Mouse (Mus musculus) forebrain, postnatal 0 days (tissue): ENCODE measurements around the gene Plekhg2. TPM values are rescaled to one million over a fixed set of nuclear protein-coding genes. Genes with fewer than 3 reads are reported as not detected.
A peak's percentile ranks its signal among the peaks of the same experiment; 100 is the strongest.

Experiments
- ATAC-seq: fragments of 200-750 bp; cut with Nextera tagmentation; 2 replicates; pipeline ENCODE4 v1.8.0; 2017; ENCODE audit warnings: mild to moderate bottlenecking, moderate library complexity
- DNase-seq: peaks from one replicate; pipeline ENCODE4 v3.0.0-alpha.2; 2015
- H3K27ac ChIP-seq: fragments of 300-500 bp; sonication (generic); 2 replicates; pipeline ENCODE4 v1.5.1; 2014; ENCODE audit warnings: low read depth, mild to moderate bottlenecking, antibody characterized with exemption, low read length, moderate library complexity, mixed read lengths
- H3K27me3 ChIP-seq: fragments of 300-500 bp; sonication (generic); 2 replicates; pipeline ENCODE4 v1.6.1; 2014; ENCODE audit warnings: mild to moderate bottlenecking, low read length, mixed read lengths; ENCODE audit not compliant: insufficient read depth
- H3K36me3 ChIP-seq: fragments of 300-500 bp; sonication (generic); 2 replicates; pipeline ENCODE4 v1.6.1; 2014; ENCODE audit warnings: mild to moderate bottlenecking, moderate library complexity; ENCODE audit not compliant: insufficient read depth
- H3K4me1 ChIP-seq: fragments of 300-500 bp; sonication (generic); 2 replicates; pipeline ENCODE4 v1.6.1; 2014; ENCODE audit warnings: antibody characterized with exemption; ENCODE audit not compliant: insufficient read depth
- H3K4me2 ChIP-seq: fragments of 300-500 bp; sonication (generic); 2 replicates; pipeline ENCODE4 v1.6.1; 2014; ENCODE audit warnings: low read depth, mild to moderate bottlenecking, moderate library complexity
- H3K4me3 ChIP-seq: fragments of 300-500 bp; sonication (generic); 2 replicates; pipeline ENCODE4 v1.5.1; 2014; ENCODE audit warnings: low read depth, low read length, mixed read lengths
- H3K9ac ChIP-seq: fragments of 300-500 bp; sonication (generic); 2 replicates; pipeline ENCODE4 v1.6.1; 2014; ENCODE audit warnings: mild to moderate bottlenecking
- H3K9me3 ChIP-seq: fragments of 300-500 bp; sonication (generic); 2 replicates; pipeline ENCODE4 v1.6.1; 2016; ENCODE audit warnings: low read length
- CTCF ChIP-seq: sonication (generic); IDR thresholded peaks from 2 replicates; pipeline ENCODE4 v1.5.1; 2016; ENCODE audit warnings: antibody characterized with exemption, control low read depth, low read depth
- WGBS: fragments of 180-500 bp; shearing (Covaris S2); extraction: QIAGEN DNeasy Blood & Tissue Kit; methylation state at CpG from one replicate; pipeline ENCODE4 v1.1.7; 2014; 5-methylcytosine and 5-hydroxymethylcytosine counted together
- polyA plus RNA-seq: library from polyadenylated mRNA; unstranded; fragments of >200 nt; fragmentation: Nextera tagmentation; extraction: Ambion mirVana; gene quantifications from 2 replicates; pipeline ENCODE4 v1.2.1, GENCODE M21; 2015
- total RNA-seq: library from RNA; depleted of rRNA; stranded (reverse); fragments of >200 nt; gene quantifications from 2 replicates; pipeline ENCODE4 v1.2.3, GENCODE M21; 2014

Gene Plekhg2
- total and polyA plus RNA-seq, 2 experiments from 2014 or later = 11.4 to 25.7 TPM

- no peak for TF ChIP-seq CTCF
- peaks cover 4% of the 10 kb centered on the region; the same call in 1 of the 2 replicates for H3K27me3 ChIP-seq
- no peak overlapping the region for H3K27ac ChIP-seq
- H3K9ac ChIP-seq = no peak overlapping the region
- H3K36me3 ChIP-seq = peaks cover 14% of the 10 kb centered on the region
- DNase-seq (no peak), ATAC-seq (peak; percentile 16; the same call in 1 of the 2 replicates)
- H3K4me2 ChIP-seq = no peak overlapping the region
- H3K4me1 ChIP-seq = peaks cover 16% of the 10 kb centered on the region
- WGBS = 75% methylated on average over 11 of the region's 11 CpGs
- no peak overlapping the region for H3K4me3 ChIP-seq
- H3K9me3 ChIP-seq = no peaks in the 10 kb centered on the region
Observed at GRCm38 (mm10) chr7:28382981-28383396, 10.6 kb upstream of the Plekhg2 start.

DNA sequence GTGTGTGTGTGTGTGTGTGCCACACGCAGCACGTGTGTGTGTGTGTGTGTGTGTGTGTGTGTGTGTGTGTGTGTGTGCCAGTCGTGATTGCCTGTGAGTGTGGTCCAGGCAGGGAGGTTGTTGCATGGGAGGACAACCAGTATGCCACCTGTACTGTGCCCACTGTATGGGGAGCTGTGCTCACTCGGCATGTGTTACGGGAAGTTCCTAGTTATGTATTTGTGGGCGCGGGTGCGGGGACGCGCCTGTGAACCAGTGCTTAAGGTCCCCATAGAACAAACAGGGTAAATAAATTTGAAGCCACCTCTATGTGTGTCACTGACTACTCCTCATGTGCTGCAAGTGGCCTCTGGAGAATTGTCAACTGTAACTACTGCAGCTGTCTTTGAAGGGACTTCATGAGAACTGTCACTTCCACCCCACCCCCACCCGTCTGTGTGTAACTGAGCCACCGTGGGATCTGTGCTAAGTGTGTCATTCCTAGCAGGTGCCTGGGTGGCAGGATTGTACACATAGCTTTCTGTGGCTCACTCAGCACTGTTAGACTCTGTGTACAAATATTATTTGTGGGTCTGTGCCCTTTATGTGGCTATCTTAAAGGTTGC, 10.1 kb upstream of the Plekhg2 start:
- DNase-seq = peak; percentile 16
- Histone ChIP-seq H3K9me3 (no peaks in the 10 kb centered on the region), H3K36me3 (peaks cover 9% of the 10 kb centered on the region), H3K4me2 (peak overlapping the region; percentile 45), H3K27ac (peak overlapping the region; percentile 54), H3K4me3 (no peak overlapping the region), H3K9ac (no peak overlapping the region), H3K4me1 (peaks cover 17% of the 10 kb centered on the region), H3K27me3 (peaks cover 4% of the 10 kb centered on the region; the same call in 1 of the 2 replicates)
- no peak for ATAC-seq
- TF ChIP-seq CTCF = no peak
- WGBS = 53% methylated on average over 10 of the region's 12 CpGs

DNA sequence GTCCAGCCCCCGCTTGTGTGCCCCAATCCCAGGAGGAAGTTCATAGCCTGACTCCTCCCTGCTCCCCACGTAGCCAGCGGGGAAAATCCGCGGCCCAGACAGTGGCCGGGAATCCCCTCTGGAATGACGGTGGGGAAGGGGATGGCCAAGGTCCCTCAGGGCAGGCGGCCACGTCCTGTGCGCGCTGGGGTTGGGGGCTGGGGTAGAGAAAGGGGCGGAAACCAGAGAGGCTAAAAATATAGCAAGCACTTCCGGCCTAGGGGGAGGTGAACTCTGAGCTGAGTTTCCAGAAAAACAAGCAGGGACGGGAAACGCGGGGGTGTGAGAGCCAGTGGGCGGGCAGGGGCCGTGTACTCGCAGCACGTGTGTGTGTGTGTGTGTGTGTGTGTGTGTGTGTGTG, 9.5 kb upstream of the Plekhg2 start:
- peak; percentile 6; the same call in 1 of the 2 replicates for ATAC-seq

DNA sequence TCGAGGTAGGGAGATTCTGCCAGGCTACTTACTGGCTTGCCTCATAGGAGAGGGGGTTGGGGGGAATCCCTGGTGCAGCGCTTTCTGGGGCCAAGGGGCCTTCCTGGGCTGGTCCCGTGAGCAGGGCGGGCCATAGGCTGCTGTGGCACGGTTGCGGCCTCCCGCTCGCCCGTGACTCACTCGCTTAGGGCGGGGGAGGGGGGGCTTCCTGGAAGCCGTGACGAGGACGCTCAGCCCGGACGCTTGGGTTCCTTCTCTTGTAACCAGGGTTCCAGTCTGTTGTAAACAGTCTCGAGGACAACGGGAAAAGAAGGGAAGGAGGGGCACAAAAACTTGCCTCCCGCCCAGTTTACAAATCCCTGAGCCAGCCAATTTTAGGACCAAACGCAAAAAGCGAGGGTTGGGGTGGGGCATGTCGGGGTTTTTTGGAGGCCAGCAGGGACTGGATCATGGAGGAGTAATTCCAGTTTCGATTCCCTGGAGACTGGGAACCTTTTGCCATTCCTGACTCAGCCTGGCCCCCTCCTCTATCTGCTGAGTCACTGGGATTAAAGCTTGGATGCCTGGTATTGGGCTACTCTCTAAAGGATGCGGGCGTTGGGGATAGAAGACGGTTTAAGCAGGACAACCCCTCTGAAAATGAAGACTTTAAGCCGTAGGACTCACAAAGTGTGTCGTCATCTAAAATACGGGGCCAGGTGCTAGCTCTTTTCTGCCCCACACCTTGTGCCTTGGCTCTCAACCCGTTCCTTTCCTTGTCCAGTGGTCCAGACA, 8.8 kb upstream of the Plekhg2 start:
- Histone ChIP-seq H3K9ac (peak overlapping the region; percentile 41), H3K27me3 (peaks cover 4% of the 10 kb centered on the region; the same call in 1 of the 2 replicates), H3K4me3 (peak overlapping the region; percentile 17; the same call in 1 of the 2 replicates), H3K27ac (peak overlapping the region; percentile 72), H3K9me3 (no peaks in the 10 kb centered on the region), H3K4me2 (peak overlapping the region; percentile 45), H3K36me3 (peaks cover 5% of the 10 kb centered on the region), H3K4me1 (peaks cover 21% of the 10 kb centered on the region)
- ATAC-seq = peak; percentile 12
- DNase-seq = peak; percentile 26
- no peak for TF ChIP-seq CTCF
- 9% methylated on average over 30 of the region's 30 CpGs for WGBS

More for the DNA sequence above, 9.5 kb upstream of the Plekhg2 start:
- peak overlapping the region; percentile 17 for H3K4me3 ChIP-seq
- peaks cover 4% of the 10 kb centered on the region; the same call in 1 of the 2 replicates for H3K27me3 ChIP-seq
- 0% methylated on average over 20 of the region's 20 CpGs for WGBS
- no peaks in the 10 kb centered on the region for H3K9me3 ChIP-seq
- H3K36me3 ChIP-seq = peaks cover 7% of the 10 kb centered on the region
- H3K4me2 ChIP-seq = peak overlapping the region; percentile 45
- H3K27ac ChIP-seq = peak overlapping the region; percentile 72
- TF ChIP-seq CTCF = no peak
- peak overlapping the region; percentile 41 for H3K9ac ChIP-seq
- H3K4me1 ChIP-seq = peaks cover 17% of the 10 kb centered on the region
- DNase-seq = peak; percentile 29

- no peaks in the 10 kb centered on the region for H3K9me3 ChIP-seq
- peaks cover 23% of the 10 kb centered on the region for H3K4me1 ChIP-seq
- H3K36me3 ChIP-seq = no peaks in the 10 kb centered on the region
- H3K27ac ChIP-seq = peak within 1 kb of the TSS; percentile 79
- DNase-seq (no peak), ATAC-seq (no peak)
- peak within 1 kb of the TSS; percentile 59 for H3K4me3 ChIP-seq
- peak within 1 kb of the TSS; percentile 70 for H3K9ac ChIP-seq
- TF ChIP-seq CTCF = no peak
- H3K4me2 ChIP-seq = peak within 1 kb of the TSS; percentile 90
- WGBS = 57% methylated on average over 17 of the region's 17 CpGs
- H3K27me3 ChIP-seq = peaks cover 4% of the 10 kb centered on the region; the same call in 1 of the 2 replicates
Observed at GRCm38 (mm10) chr7:28380237-28381016, 8.0 kb upstream of the Plekhg2 start, which contains the start of gene Zfp36. Gene Zfp36, minus strand, starts transcription at chr7:28380253.

DNA sequence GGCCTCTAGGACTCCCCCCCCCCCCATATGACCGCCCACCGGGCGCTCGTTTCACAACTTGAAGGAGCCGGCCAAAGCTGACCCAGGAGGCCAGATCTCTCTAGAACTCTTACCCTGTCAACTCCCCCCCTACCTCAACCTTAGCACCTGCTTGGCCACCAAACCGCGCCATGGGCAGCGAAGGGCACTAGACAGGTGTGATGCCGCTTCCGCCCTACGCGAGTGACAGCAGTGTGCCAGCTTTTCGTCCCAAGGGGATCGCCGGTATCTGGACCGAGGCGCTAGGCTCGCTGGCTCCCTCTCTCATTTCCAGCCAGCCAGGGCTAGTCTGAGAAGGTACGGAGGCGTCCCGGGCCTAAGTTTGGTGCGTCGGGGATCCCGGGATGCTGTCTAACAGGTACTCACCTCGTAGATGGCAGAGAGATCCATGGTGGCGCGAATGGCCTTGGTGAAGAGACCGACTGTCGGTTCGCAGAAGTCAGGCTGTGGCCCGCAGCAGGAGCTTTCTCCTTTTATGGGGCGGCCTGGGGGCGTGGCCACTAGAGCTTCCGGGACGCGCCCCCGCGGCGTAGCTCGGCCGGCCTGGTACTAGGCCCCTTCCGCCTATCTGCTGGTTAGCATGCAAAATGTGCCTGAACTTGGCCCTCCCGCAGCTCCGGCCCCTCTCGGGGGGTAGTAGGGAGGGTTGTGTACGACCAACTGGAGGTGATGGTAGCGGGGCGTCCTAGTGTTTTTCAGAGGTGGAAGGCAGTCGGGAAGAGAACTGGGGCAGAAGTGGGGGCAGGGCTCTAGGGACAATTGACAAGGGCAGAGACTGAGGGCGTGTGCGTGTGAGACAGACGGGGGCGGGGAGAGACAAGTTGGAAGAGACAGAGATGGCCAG, 6.6 kb upstream of the Plekhg2 start:
- peak overlapping the region; percentile 79 for H3K27ac ChIP-seq
- peaks cover 23% of the 10 kb centered on the region for H3K4me1 ChIP-seq
- H3K36me3 ChIP-seq = no peaks in the 10 kb centered on the region
- ATAC-seq (peak; percentile 64), DNase-seq (peak; percentile 84)
- H3K9ac ChIP-seq = peak overlapping the region; percentile 70
- peaks cover 4% of the 10 kb centered on the region; the same call in 1 of the 2 replicates for H3K27me3 ChIP-seq
- peak overlapping the region; percentile 59 for H3K4me3 ChIP-seq
- no peaks in the 10 kb centered on the region for H3K9me3 ChIP-seq
- 2% methylated on average over 52 of the region's 53 CpGs for WGBS
- peak; percentile 10; the same call in 1 of the 2 replicates for TF ChIP-seq CTCF
- peak overlapping the region; percentile 90 for H3K4me2 ChIP-seq
